Mouse (Mus musculus) ES-E14 (cell line): Measurements from ENCODE around the gene 4933405L10Rik.

Experiments used
- CHD2 ChIP-seq: IDR thresholded peaks from 2 replicates; pipeline ENCODE4 v1.6.1; 2014; ENCODE audit warnings: mild to moderate bottlenecking, low read depth, low read length, inconsistent platforms
- HCFC1 ChIP-seq: IDR thresholded peaks from 2 replicates; pipeline ENCODE4 v1.6.1; 2012; ENCODE audit warnings: low read length, inconsistent platforms, borderline replicate concordance; ENCODE audit not compliant: insufficient read depth
- ZC3H11A ChIP-seq: IDR thresholded peaks from 2 replicates; pipeline ENCODE4 v1.6.1; 2012; ENCODE audit warnings: low read depth, mild to moderate bottlenecking, inconsistent platforms, low read length, borderline replicate concordance
- ZNF384 ChIP-seq: IDR thresholded peaks from 2 replicates; pipeline ENCODE4 v1.6.1; 2012; ENCODE audit warnings: low read depth, low read length, inconsistent platforms

- TF ChIP-seq ZC3H11A (no peak), HCFC1 (no peak), CHD2 (no peak), ZNF384 (no peak)
Measured at GRCm38 (mm10) chr8:105750606-105751005, 43.2 kb downstream of the 4933405L10Rik start.
